Mouse (Mus musculus) embryonic facial prominence, embryonic 14.5 days (tissue): Measurements from ENCODE around the gene Styx. TPM values are rescaled to one million over a fixed set of nuclear protein-coding genes. Genes with fewer than 3 reads are reported as not detected.

Experiments
- ATAC-seq: fragments of 200-750 bp; cut with Nextera tagmentation; 2 replicates; pipeline ENCODE4 v1.8.0; 2017; ENCODE audit warnings: low read depth, moderate number of reproducible peaks, moderate TSS enrichment
- DNase-seq: peaks from one replicate; pipeline ENCODE4 v3.0.0-alpha.2; 2015; ENCODE audit warnings: low spot score
- H3K27ac ChIP-seq: fragments of 300-500 bp; sonication (generic); replicated peaks from 2 replicates; pipeline ENCODE4 v1.5.1; 2014; ENCODE audit warnings: low read depth, mild to moderate bottlenecking, low read length, moderate library complexity
- H3K27me3 ChIP-seq: fragments of 300-500 bp; sonication (generic); replicated peaks from 2 replicates; pipeline ENCODE4 v1.6.1; 2014; ENCODE audit warnings: low read length; ENCODE audit not compliant: control insufficient read depth, insufficient read depth
- H3K36me3 ChIP-seq: fragments of 300-500 bp; sonication (generic); 2 replicates; pipeline ENCODE4 v1.6.1; 2014; ENCODE audit warnings: low read length, mixed read lengths; ENCODE audit not compliant: control insufficient read depth, insufficient read depth
- H3K4me1 ChIP-seq: fragments of 300-500 bp; sonication (generic); 2 replicates; pipeline ENCODE4 v1.6.1; 2014; ENCODE audit warnings: antibody characterized with exemption, low read length; ENCODE audit not compliant: control insufficient read depth, insufficient read depth
- H3K4me2 ChIP-seq: fragments of 300-500 bp; sonication (generic); 2 replicates; pipeline ENCODE4 v1.6.1; 2014; ENCODE audit warnings: low read depth, mild to moderate bottlenecking, low read length, moderate library complexity, mixed read lengths
- H3K4me3 ChIP-seq: fragments of 300-500 bp; sonication (generic); 2 replicates; pipeline ENCODE4 v1.5.1; 2014; ENCODE audit warnings: low read depth, mild to moderate bottlenecking, low read length
- H3K9ac ChIP-seq: fragments of 300-500 bp; sonication (generic); 2 replicates; pipeline ENCODE4 v1.6.1; 2014; ENCODE audit warnings: low read depth, mild to moderate bottlenecking, low read length, moderate library complexity, mixed read lengths
- H3K9me3 ChIP-seq: fragments of 300-500 bp; sonication (generic); 2 replicates; pipeline ENCODE4 v1.6.1; 2016; ENCODE audit warnings: low read length; ENCODE audit not compliant: control insufficient read depth
- WGBS: fragments of 180-500 bp; shearing (Covaris S2); extraction: QIAGEN DNeasy Blood & Tissue Kit; methylation state at CpG from one replicate; pipeline ENCODE4 v1.1.7; 2014; 5-methylcytosine and 5-hydroxymethylcytosine counted together
- polyA plus RNA-seq: library from polyadenylated mRNA; unstranded; fragments of >200 nt; fragmentation: Nextera tagmentation; extraction: Ambion mirVana; gene quantifications from 2 replicates; pipeline ENCODE4 v1.2.1, GENCODE M21; 2014

Styx gene
- polyA plus RNA-seq, 1 experiment from 2014 or later = 77.5 TPM

- Histone ChIP-seq H3K4me3 (no peak overlapping the region), H3K9ac (no peak overlapping the region), H3K4me1 (peaks cover 11% of the 10 kb centered on the region; the same call in 1 of the 2 replicates), H3K27ac (no peak overlapping the region), H3K36me3 (no peaks in the 10 kb centered on the region), H3K27me3 (no peaks in the 10 kb centered on the region), H3K4me2 (no peak overlapping the region), H3K9me3 (no peaks in the 10 kb centered on the region)
- ATAC-seq (no peak), DNase-seq (no peak)
- WGBS = 74% methylated on average over 2 of the region's 2 CpGs
Measured at GRCm38 (mm10) chr14:45438931-45439275, 88.0 kb downstream of the Styx start.

GRCm38 (mm10) chr14:45439387-45439786, 88.5 kb downstream of the Styx start:
- Histone ChIP-seq H3K4me3 (no peak overlapping the region), H3K36me3 (no peaks in the 10 kb centered on the region), H3K27ac (no peak overlapping the region), H3K4me2 (no peak overlapping the region), H3K27me3 (no peaks in the 10 kb centered on the region), H3K4me1 (peaks cover 11% of the 10 kb centered on the region; the same call in 1 of the 2 replicates), H3K9me3 (no peaks in the 10 kb centered on the region), H3K9ac (no peak overlapping the region)
- WGBS = 66% methylated on average over 9 of the region's 9 CpGs
- no peak for DNase-seq
- no peak for ATAC-seq

- DNase-seq (no peak), ATAC-seq (no peak)
- Histone ChIP-seq H3K4me3 (no peak overlapping the region), H3K36me3 (no peaks in the 10 kb centered on the region), H3K27me3 (no peaks in the 10 kb centered on the region), H3K27ac (no peak overlapping the region), H3K9ac (no peak overlapping the region), H3K4me2 (no peak overlapping the region), H3K9me3 (no peaks in the 10 kb centered on the region), H3K4me1 (peaks cover 14% of the 10 kb centered on the region)
- WGBS = 53% methylated on average over 6 of the region's 6 CpGs
Measured at GRCm38 (mm10) chr14:45441291-45441690, 90.4 kb downstream of the Styx start.

- WGBS = 54% methylated on average over 12 of the region's 12 CpGs
- H3K4me2 ChIP-seq = no peak overlapping the region
- no peak overlapping the region for H3K4me3 ChIP-seq
- no peak overlapping the region for H3K9ac ChIP-seq
- ATAC-seq (peak; percentile 64; the same call in 1 of the 2 replicates), DNase-seq (no peak)
- peaks cover 11% of the 10 kb centered on the region for H3K4me1 ChIP-seq
- H3K27me3 ChIP-seq = no peaks in the 10 kb centered on the region
- H3K27ac ChIP-seq = no peak overlapping the region
- H3K36me3 ChIP-seq = no peaks in the 10 kb centered on the region
- no peaks in the 10 kb centered on the region for H3K9me3 ChIP-seq
Measured at GRCm38 (mm10) chr14:45442781-45443560, 92.1 kb downstream of the Styx start.

- no peak overlapping the region for H3K27ac ChIP-seq
- ATAC-seq = no peak
- H3K4me2 ChIP-seq = no peak overlapping the region
- peaks cover 8% of the 10 kb centered on the region for H3K4me1 ChIP-seq
- no peaks in the 10 kb centered on the region for H3K9me3 ChIP-seq
- WGBS = 48% methylated on average over 7 of the region's 7 CpGs
- no peak overlapping the region for H3K4me3 ChIP-seq
- H3K27me3 ChIP-seq = no peaks in the 10 kb centered on the region
- H3K9ac ChIP-seq = no peak overlapping the region
- no peaks in the 10 kb centered on the region for H3K36me3 ChIP-seq
- DNase-seq = no peak
Measured at GRCm38 (mm10) chr14:45444870-45445269, 94.0 kb downstream of the Styx start.

GRCm38 (mm10) chr14:45445445-45445844, 94.6 kb downstream of the Styx start:
- H3K4me3 ChIP-seq = no peak overlapping the region
- no peaks in the 10 kb centered on the region for H3K36me3 ChIP-seq
- 45% methylated on average over 12 of the region's 12 CpGs for WGBS
- no peak overlapping the region for H3K4me2 ChIP-seq
- no peaks in the 10 kb centered on the region for H3K27me3 ChIP-seq
- DNase-seq = no peak
- no peak overlapping the region for H3K9ac ChIP-seq
- 0 out of 2 replicates have a peak, but pooled peaks have one; percentile 51 for ATAC-seq
- peaks cover 8% of the 10 kb centered on the region for H3K4me1 ChIP-seq
- no peaks in the 10 kb centered on the region for H3K9me3 ChIP-seq
- H3K27ac ChIP-seq = no peak overlapping the region

GRCm38 (mm10) chr14:45446777-45447176, 95.9 kb downstream of the Styx start:
- Histone ChIP-seq H3K27me3 (no peaks in the 10 kb centered on the region), H3K4me1 (peaks cover 8% of the 10 kb centered on the region), H3K9me3 (no peaks in the 10 kb centered on the region), H3K36me3 (no peaks in the 10 kb centered on the region), H3K4me2 (no peak overlapping the region), H3K4me3 (no peak overlapping the region), H3K27ac (no peak overlapping the region), H3K9ac (no peak overlapping the region)
- 71% methylated on average over 3 of the region's 3 CpGs for WGBS
- no peak for DNase-seq
- no peak for ATAC-seq

GRCm38 (mm10) chr14:45451090-45451489, 100.2 kb downstream of the Styx start:
- no peak overlapping the region for H3K9ac ChIP-seq
- ATAC-seq = no peak
- DNase-seq = no peak
- no peak overlapping the region for H3K4me2 ChIP-seq
- H3K36me3 ChIP-seq = no peaks in the 10 kb centered on the region
- no peak overlapping the region for H3K4me3 ChIP-seq
- H3K27me3 ChIP-seq = no peaks in the 10 kb centered on the region
- peaks cover 10% of the 10 kb centered on the region for H3K4me1 ChIP-seq
- no peaks in the 10 kb centered on the region for H3K9me3 ChIP-seq
- H3K27ac ChIP-seq = no peak overlapping the region
- WGBS = 44% methylated on average over 2 of the region's 2 CpGs

- no peak overlapping the region for H3K9ac ChIP-seq
- H3K27ac ChIP-seq = no peak overlapping the region
- H3K9me3 ChIP-seq = no peaks in the 10 kb centered on the region
- H3K36me3 ChIP-seq = no peaks in the 10 kb centered on the region
- 46% methylated on average over 4 of the region's 4 CpGs for WGBS
- H3K4me3 ChIP-seq = no peak overlapping the region
- no peak for ATAC-seq
- H3K27me3 ChIP-seq = no peaks in the 10 kb centered on the region
- DNase-seq = no peak
- H3K4me2 ChIP-seq = no peak overlapping the region
- peaks cover 10% of the 10 kb centered on the region for H3K4me1 ChIP-seq
Measured at GRCm38 (mm10) chr14:45452148-45452547, 101.3 kb downstream of the Styx start.
